In genomic region chr1:153486767-153487499, GRCm38 (mm10) we compare ENCODE assay signal across 8 mouse cellular contexts. TPM values are rescaled to one million over a fixed set of nuclear protein-coding genes. Genes with fewer than 3 reads are reported as not detected.
DNase-seq lines count a peak whose midpoint lies in the region; ATAC-seq and TF ChIP-seq lines count a peak whose summit lies in the region.

No protein-coding gene starts in this region.

- peak overlapping the region; percentile 98 for H3K27ac ChIP-seq in forebrain, embryonic 15.5 days (replicated peaks)
- peak overlapping the region; percentile 95 for H3K27ac ChIP-seq in hindbrain, embryonic 13.5 days

- H3K4me3 ChIP-seq in forebrain, embryonic 15.5 days = peak overlapping the region; percentile 100
- H3K4me3 ChIP-seq in hindbrain, embryonic 13.5 days = peak overlapping the region; percentile 99

- no peak for TF ChIP-seq CTCF in brain, embryonic 14.5 days (IDR thresholded peaks at IDR 0.05; ENCODE audit: borderline replicate concordance, extremely low read depth, insufficient read depth, insufficient read length)

- H3K9me3 ChIP-seq in forebrain, embryonic 15.5 days = no peaks in the 10 kb centered on the region
- H3K9me3 ChIP-seq in hindbrain, embryonic 13.5 days = no peaks in the 10 kb centered on the region

- H3K4me2 ChIP-seq in forebrain, embryonic 15.5 days (replicated peaks) = peak overlapping the region; percentile 84
- peak overlapping the region; percentile 88 for H3K4me2 ChIP-seq in hindbrain, embryonic 13.5 days

- no peak for TF ChIP-seq POLR2A in brain, embryonic 14.5 days (IDR thresholded peaks at IDR 0.05; ENCODE audit: borderline replicate concordance, extremely low read depth, insufficient read depth, insufficient read length, poor library complexity, severe bottlenecking)

- peak; percentile 66 to 88 for DNase-seq in adrenal gland, adult (ENCODE audit: inconsistent age in 2 of 2, low spot score in 1 of 2)
- no peak for DNase-seq in adrenal gland, postnatal 4 days (ENCODE audit: low spot score in 2 of 2)
- DNase-seq in brain, embryonic 14.5 days (ENCODE audit: low read depth) = peak; percentile 73
- peak; percentile 36 to 39 for DNase-seq in left cerebral cortex, adult 9 months (ENCODE audit: low spot score in 2 of 2)
- DNase-seq in right cerebral cortex, postnatal 4 days = peak; percentile 88

- H3K36me3 ChIP-seq in forebrain, embryonic 15.5 days = peaks cover 7% of the 10 kb centered on the region; the same call in 1 of the 2 replicates
- H3K36me3 ChIP-seq in hindbrain, embryonic 13.5 days = peaks cover 7% of the 10 kb centered on the region; the same call in 1 of the 2 replicates

- peaks cover 38% of the 10 kb centered on the region for H3K4me1 ChIP-seq in forebrain, embryonic 15.5 days
- H3K4me1 ChIP-seq in hindbrain, embryonic 13.5 days (replicated peaks) = peaks cover 27% of the 10 kb centered on the region

- peak; percentile 84 for ATAC-seq in forebrain, embryonic 15.5 days (replicated peaks)
- peak; percentile 87 for ATAC-seq in hindbrain, embryonic 13.5 days (ENCODE audit: low FRiP score)
- peak; percentile 67 for ATAC-seq in megakaryocyte-erythroid progenitor cell, adult 5-6 weeks (replicated peaks; ENCODE audit: low FRiP score, low TSS enrichment, poor library complexity, severe bottlenecking)

- no peaks in the 10 kb centered on the region for H3K27me3 ChIP-seq in forebrain, embryonic 15.5 days
- H3K27me3 ChIP-seq in hindbrain, embryonic 13.5 days = no peaks in the 10 kb centered on the region

- WGBS in forebrain, embryonic 15.5 days = under 1% methylated on average over 64 of the region's 64 CpGs
- WGBS in hindbrain, embryonic 13.5 days = under 1% methylated on average over 64 of the region's 64 CpGs

- peak overlapping the region; percentile 99 for H3K9ac ChIP-seq in forebrain, embryonic 15.5 days (replicated peaks)
- peak overlapping the region; percentile 99 for H3K9ac ChIP-seq in hindbrain, embryonic 13.5 days

RNA-seq across cellular contexts. Expression of gene Dhx9, which starts 0.5 kb away (rescaled TPM):
- total RNA-seq in adrenal gland, postnatal 4 days (2021) = 100 to 1,000 TPM; 158 to 176 TPM
- 119 and 142 TPM in 2 replicates for polyA plus RNA-seq in brain, embryonic 14.5 days (2012; rRNA removed)
- polyA plus RNA-seq in forebrain, embryonic 15.5 days (2015; fragmentation: Nextera tagmentation; extraction: Ambion mirVana) = 37.4 and 39.1 TPM in 2 replicates
- polyA plus RNA-seq in hindbrain, embryonic 13.5 days (2015; fragmentation: Nextera tagmentation; extraction: Ambion mirVana) = 41.5 and 47.7 TPM in 2 replicates
- 209 and 268 TPM in 2 replicates for total RNA-seq in megakaryocyte-erythroid progenitor cell, adult 5-6 weeks (2014; fragmentation: Nextera tagmentation)
- 136 and 213 TPM in 2 replicates for total RNA-seq in megakaryocyte-erythroid progenitor cell, adult 5-6 weeks (2017)

Comparison
In these comparisons a context has a peak if more than half of its experiments do, and no peak if none do; other contexts are left out.
1. DNase-seq: peak in adrenal gland, adult (2 of 2), brain, embryonic 14.5 days (single experiment), left cerebral cortex, adult 9 months (2 of 2) and right cerebral cortex, postnatal 4 days (single experiment); none in adrenal gland, postnatal 4 days (0 of 2).
2. Peak in every context shown above with its lines, with median percentiles within 50 percentile points of each other: ATAC-seq.